Mouse (Mus musculus) heart, embryonic 14.5 days (tissue): ENCODE measurements around the gene Hist1h2ap. TPM values are rescaled to one million over a fixed set of nuclear protein-coding genes. Genes with fewer than 3 reads are reported as not detected.
"Not testable (repeated sequence)": the region's sequence is repeated elsewhere in the genome, so short reads cannot be mapped to it uniquely, and the experiment has no call there.

Experiments used
- ATAC-seq: fragments of 200-750 bp; cut with Nextera tagmentation; 2 replicates; pipeline ENCODE4 v1.8.0; 2017; ENCODE audit warnings: low read depth, moderate TSS enrichment; ENCODE audit not compliant: insufficient number of reproducible peaks, insufficient read depth, low FRiP score
- H3K27ac ChIP-seq, 2 experiments: fragments of 200-500 bp in 1 of 2; fragments of 300-500 bp in 1 of 2; sonication (generic) in 1 of 2; replicated peaks in 1 of 2; 2 replicates each; pipeline ENCODE4 v1.5.1; 2012 to 2014; ENCODE audit warnings: low read depth in 2 of 2, low read length in 2 of 2, control low read depth in 1 of 2, mild to moderate bottlenecking in 1 of 2, mixed read lengths in 1 of 2; ENCODE audit not compliant: control insufficient read depth in 1 of 2, insufficient read depth in 1 of 2
- H3K27me3 ChIP-seq: fragments of 300-500 bp; sonication (generic); 2 replicates; pipeline ENCODE4 v1.6.1; 2014; ENCODE audit warnings: mild to moderate bottlenecking, low read length, control low read depth; ENCODE audit not compliant: control insufficient read depth, insufficient read depth
- H3K36me3 ChIP-seq: fragments of 300-500 bp; sonication (generic); 2 replicates; pipeline ENCODE4 v1.6.1; 2014; ENCODE audit warnings: mild to moderate bottlenecking, control low read depth, low read length, mixed read lengths; ENCODE audit not compliant: control insufficient read depth, insufficient read depth
- H3K4me1 ChIP-seq, 2 experiments: fragments of 200-500 bp in 1 of 2; fragments of 300-500 bp in 1 of 2; sonication (generic) in 1 of 2; 2 replicates each; pipeline ENCODE4 v1.6.1; 2012 to 2014; ENCODE audit warnings: low read length in 2 of 2, control low read depth in 1 of 2, mixed read lengths in 1 of 2; ENCODE audit not compliant: control insufficient read depth in 2 of 2, insufficient read depth in 2 of 2
- H3K4me2 ChIP-seq: fragments of 300-500 bp; sonication (generic); 2 replicates; pipeline ENCODE4 v1.6.1; 2014; ENCODE audit warnings: mild to moderate bottlenecking, low read length
- H3K4me3 ChIP-seq, 2 experiments: fragments of 200-500 bp in 1 of 2; fragments of 300-500 bp in 1 of 2; sonication (generic) in 1 of 2; 2 replicates each; pipeline ENCODE4 v1.5.1; 2012 to 2014; ENCODE audit warnings: low read length in 2 of 2, mild to moderate bottlenecking in 2 of 2, control low read depth in 1 of 2, low read depth in 1 of 2, moderate library complexity in 1 of 2; ENCODE audit not compliant: control insufficient read depth in 1 of 2, insufficient read depth in 1 of 2
- H3K9ac ChIP-seq: fragments of 300-500 bp; sonication (generic); 2 replicates; pipeline ENCODE4 v1.6.1; 2014; ENCODE audit warnings: mild to moderate bottlenecking, low read length
- H3K9me3 ChIP-seq: fragments of 300-500 bp; sonication (generic); 2 replicates; pipeline ENCODE4 v1.6.1; 2016; ENCODE audit warnings: low read length, control low read depth; ENCODE audit not compliant: control insufficient read depth
- WGBS: fragments of 180-500 bp; shearing (Covaris S2); extraction: QIAGEN DNeasy Blood & Tissue Kit; methylation state at CpG from one replicate; pipeline ENCODE4 v1.1.7; 2014; 5-methylcytosine and 5-hydroxymethylcytosine counted together
- polyA plus RNA-seq: library from polyadenylated mRNA; unstranded; fragments of >200 nt; fragmentation: Nextera tagmentation; extraction: Ambion mirVana; gene quantifications from 2 replicates; pipeline ENCODE4 v1.2.1, GENCODE M21; 2014

The Hist1h2ap gene
- polyA plus RNA-seq, 1 experiment from 2014 or later = 1,577 TPM

DNA sequence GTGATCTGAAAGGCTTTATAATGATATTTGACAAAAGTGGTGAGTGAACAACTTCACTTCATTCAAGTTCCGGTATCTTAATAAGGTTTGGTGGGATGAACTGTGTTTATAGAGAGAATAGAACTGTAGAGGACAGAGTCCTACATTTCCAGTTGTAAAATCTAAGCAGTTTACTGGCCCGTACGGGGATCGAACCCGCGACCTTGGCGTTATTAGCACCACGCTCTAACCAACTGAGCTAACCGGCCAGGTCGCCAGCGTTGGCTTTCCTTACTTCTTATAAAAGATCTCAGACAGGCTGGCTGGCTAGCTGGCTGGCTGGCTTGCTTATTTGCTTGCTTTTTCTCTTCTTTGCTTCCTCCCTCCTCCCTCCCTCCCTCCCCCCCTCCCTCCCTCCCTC is 21.8 kb upstream of the Hist1h2ap start:
- Histone ChIP-seq H3K9me3 (no peaks in the 10 kb centered on the region), H3K4me3 (peak overlapping the region in 1 of 2 experiments; percentile 36; a peak in 2 of 4 replicates), H3K36me3 (no peaks in the 10 kb centered on the region), H3K9ac (no peak overlapping the region), H3K27me3 (no peaks in the 10 kb centered on the region), H3K4me1 (peaks cover 9 to 18% of the 10 kb centered on the region in 2 experiments), H3K27ac (no peak overlapping the region), H3K4me2 (peak overlapping the region; percentile 62)
- ATAC-seq = no peak
- WGBS = 5% methylated on average over 11 of the region's 11 CpGs

DNA sequence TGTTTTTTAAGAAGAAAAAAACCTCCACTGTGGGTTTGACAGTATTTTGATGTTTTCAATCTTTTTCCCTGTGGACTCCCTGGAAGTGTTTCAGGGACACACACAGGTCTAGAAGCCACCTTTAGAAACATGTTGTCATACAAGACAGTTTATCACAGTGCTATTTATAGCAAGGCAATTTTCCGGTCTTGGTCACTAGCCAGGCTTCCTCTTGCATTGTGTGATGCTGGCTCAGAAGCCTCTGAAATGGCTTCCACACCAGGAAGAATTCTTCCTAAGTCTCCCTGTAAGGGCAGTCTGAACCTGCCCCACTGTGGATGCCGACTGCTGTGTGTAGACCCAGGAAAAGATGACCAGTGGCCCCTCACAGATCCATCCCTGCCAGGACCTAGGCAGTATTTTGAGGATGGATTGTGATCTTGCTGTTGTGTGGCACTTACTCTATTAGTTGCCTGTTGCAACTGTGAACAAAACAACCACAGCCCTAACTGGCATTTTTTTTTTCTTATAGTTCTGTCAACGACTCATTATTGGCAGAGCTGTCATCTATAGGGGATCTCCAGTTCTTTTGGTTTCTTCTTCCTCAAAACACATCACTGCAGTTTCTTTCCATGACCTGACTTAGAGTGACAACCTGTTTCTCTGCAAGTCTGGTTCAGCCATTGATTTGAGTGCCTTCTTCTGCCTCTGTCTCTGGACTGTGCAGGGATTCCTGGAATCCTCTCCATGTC is 19.1 kb upstream of the Hist1h2ap start:
- 35% methylated on average over 3 of the region's 3 CpGs for WGBS
- Histone ChIP-seq H3K4me1 (peaks cover 9 to 18% of the 10 kb centered on the region in 2 experiments), H3K36me3 (no peaks in the 10 kb centered on the region), H3K27ac (peak overlapping the region; percentile 88 to 91), H3K9ac (no peak overlapping the region), H3K9me3 (no peaks in the 10 kb centered on the region), H3K27me3 (no peaks in the 10 kb centered on the region), H3K4me2 (peak overlapping the region; percentile 35; the same call in 1 of the 2 replicates), H3K4me3 (no peak overlapping the region)
- peak; percentile 47; the same call in 1 of the 2 replicates for ATAC-seq

GRCm38 (mm10) chr13:21850696-21851095 is 17.4 kb upstream of the Hist1h2ap start:
- H3K4me2 ChIP-seq, H3K9me3 ChIP-seq, ATAC-seq, H3K36me3 ChIP-seq, H3K9ac ChIP-seq, H3K4me3 ChIP-seq, H3K27ac ChIP-seq, H3K27me3 ChIP-seq: not testable (repeated sequence)
- H3K4me1 ChIP-seq = peaks cover 9 to 18% of the 10 kb centered on the region in 2 experiments
- WGBS = 35% methylated on average over 1 of the region's 1 CpGs

DNA sequence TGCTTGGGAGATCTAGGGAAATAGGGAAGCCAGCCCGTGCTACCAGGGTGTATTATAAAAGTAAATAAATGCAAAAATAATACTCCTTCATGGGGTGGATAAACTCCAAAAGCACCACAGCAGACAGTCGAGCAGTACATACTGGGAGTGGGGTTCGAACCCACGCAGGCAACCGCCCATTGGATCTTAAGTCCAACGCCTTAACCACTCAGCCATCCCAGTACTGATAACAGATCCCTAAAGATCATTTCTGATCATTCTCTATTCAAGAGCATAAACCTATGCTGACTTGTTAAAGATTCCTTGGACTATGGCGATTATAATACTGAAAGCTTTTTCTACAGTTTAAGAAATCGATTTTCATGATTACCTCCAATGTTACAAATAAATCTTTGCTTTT is 14.6 kb upstream of the Hist1h2ap start:
- WGBS = 29% methylated on average over 8 of the region's 8 CpGs
- no peak overlapping the region for H3K4me3 ChIP-seq
- no peak overlapping the region for H3K9ac ChIP-seq
- peaks cover 9 to 16% of the 10 kb centered on the region in 2 experiments for H3K4me1 ChIP-seq
- ATAC-seq = no peak
- no peaks in the 10 kb centered on the region for H3K9me3 ChIP-seq
- no peak overlapping the region for H3K27ac ChIP-seq
- H3K4me2 ChIP-seq = no peak overlapping the region
- no peaks in the 10 kb centered on the region for H3K36me3 ChIP-seq
- no peaks in the 10 kb centered on the region for H3K27me3 ChIP-seq

DNA sequence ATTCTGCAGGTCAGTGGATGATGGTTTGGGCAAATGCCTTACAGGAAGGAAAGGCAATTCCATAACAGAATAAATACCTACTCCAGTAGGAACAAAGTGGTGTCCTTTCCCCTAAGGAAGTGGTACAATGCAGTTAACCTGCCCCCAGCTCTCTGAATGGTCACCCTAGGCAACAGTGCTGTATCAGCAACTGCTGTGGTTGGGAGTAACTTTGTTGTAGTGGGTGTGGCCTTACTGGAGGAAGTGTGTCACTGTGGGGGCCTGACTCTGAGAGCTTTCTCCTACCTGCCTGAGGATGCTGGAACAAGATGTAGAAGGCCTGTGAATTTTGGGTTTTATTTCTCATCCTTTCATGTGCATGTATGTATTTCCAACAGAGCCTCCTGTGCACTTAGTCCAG is 13.0 kb upstream of the Hist1h2ap start:
- H3K9ac ChIP-seq, H3K27me3 ChIP-seq, H3K27ac ChIP-seq, ATAC-seq, H3K4me1 ChIP-seq, H3K36me3 ChIP-seq, H3K4me3 ChIP-seq, H3K9me3 ChIP-seq, H3K4me2 ChIP-seq: not testable (repeated sequence)

DNA sequence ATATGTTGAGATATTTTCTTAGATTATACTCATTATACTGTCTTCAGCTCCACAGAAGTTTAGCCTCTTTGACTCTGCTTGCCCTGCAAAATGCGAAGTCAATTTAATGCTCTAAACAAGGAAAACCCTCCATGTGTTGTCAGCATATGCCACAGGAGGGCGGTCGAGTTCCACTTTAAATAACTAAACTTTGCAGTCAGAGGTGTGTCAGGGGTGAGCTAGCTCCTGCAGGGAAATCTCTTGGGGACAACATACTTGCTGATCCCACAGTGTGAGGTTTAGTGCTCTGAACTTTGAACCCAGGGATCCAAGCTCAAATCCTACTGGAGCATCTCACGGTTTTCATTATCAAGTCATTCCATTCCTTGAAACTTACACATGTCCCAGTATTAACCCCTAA is 7.2 kb upstream of the Hist1h2ap start:
- H3K9me3 ChIP-seq, H3K4me2 ChIP-seq, H3K9ac ChIP-seq, ATAC-seq, H3K27me3 ChIP-seq, H3K36me3 ChIP-seq, H3K4me1 ChIP-seq, H3K4me3 ChIP-seq, H3K27ac ChIP-seq: not testable (repeated sequence)
- WGBS = no CpG with 5 or more reads among the region's 4 CpGs

DNA sequence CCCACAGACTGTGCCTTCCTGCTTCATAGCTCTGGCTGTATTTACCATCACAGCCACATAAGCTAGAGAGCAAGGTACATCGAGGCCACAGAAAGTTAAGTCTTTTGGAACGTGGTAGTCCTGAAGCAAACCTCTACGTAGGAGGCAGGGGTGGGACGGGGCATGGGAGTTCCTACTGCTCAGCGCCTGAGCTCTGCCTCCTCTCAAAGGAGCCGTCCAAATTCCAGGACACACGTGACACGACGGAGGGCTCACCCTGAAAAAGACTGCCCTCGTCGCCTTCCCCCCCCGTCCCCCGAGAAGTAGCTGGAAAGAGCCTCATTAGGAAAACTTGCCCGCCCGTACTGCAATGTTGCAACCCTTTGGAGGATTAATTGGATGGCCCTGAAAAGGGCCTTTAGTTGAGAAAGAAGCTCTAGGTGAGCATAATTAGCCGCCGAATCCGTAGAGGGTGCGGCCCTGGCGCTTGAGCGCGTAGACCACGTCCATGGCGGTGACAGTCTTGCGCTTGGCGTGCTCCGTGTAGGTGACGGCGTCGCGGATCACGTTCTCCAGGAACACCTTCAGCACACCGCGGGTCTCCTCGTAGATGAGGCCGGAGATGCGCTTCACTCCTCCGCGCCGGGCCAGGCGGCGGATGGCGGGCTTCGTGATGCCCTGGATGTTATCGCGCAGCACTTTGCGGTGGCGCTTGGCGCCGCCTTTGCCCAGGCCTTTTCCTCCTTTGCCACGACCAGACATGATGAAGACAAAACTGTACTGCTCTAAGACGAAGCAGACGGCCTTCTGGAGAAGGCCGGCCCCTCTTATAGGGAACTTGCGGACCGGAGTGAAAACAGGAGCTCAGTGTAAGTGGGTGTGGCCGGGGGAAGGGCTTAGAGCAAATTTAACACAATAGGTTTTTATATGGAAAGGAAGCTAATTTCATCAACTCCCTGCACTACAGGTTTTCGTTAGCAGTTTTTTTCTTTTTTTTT is 1.6 kb downstream of the Hist1h2ap start, which contains the start of gene Hist1h4n:
Hist1h4n (minus strand) TSS at position 779 of the 977 bp plus-strand sequence.
- not testable (repeated sequence) for H3K36me3 ChIP-seq, H3K4me1 ChIP-seq, H3K9me3 ChIP-seq, H3K27ac ChIP-seq, H3K27me3 ChIP-seq, H3K9ac ChIP-seq
- ATAC-seq = peak; percentile 83
- 0% methylated on average over 23 of the region's 58 CpGs for WGBS
- Histone ChIP-seq H3K4me3 (peak within 1 kb of the TSS in 1 of 2 experiments; percentile 20; a peak in 2 of 4 replicates), H3K4me2 (peak within 1 kb of the TSS; percentile 39; the same call in 1 of the 2 replicates)
